Mouse (Mus musculus) CD4-positive naive resting alpha-beta T cell, adult 57 days (primary cell): ENCODE results near the gene Hist1h2bg. TPM values are rescaled to one million over a fixed set of nuclear protein-coding genes. Genes with fewer than 3 reads are reported as not detected.

Source experiments
- total RNA-seq: library from RNA; stranded (reverse); gene quantifications from one replicate; pipeline ENCODE4 v1.2.4, GENCODE M21; 2023

Gene Hist1h2bg
- total RNA-seq, 1 experiment from 2014 or later = 132 TPM

Other genes with a start within 250 kb of the Hist1h2bg start
- gene Zfp322a, start 202.2 kb upstream of the Hist1h2bg start, total RNA-seq = 19.2 TPM
- gene Abt1, start 147.5 kb upstream of the Hist1h2bg start, total RNA-seq = 18.1 TPM
- not detected for gene Btn1a1, start 105.5 kb upstream of the Hist1h2bg start, total RNA-seq
- gene Btn2a2, start 82.5 kb upstream of the Hist1h2bg start, total RNA-seq = not detected
- gene Hist1h4h, start 40.3 kb upstream of the Hist1h2bg start, total RNA-seq = 194 TPM
- 10.1 TPM for gene Hist1h2af, start 37.5 kb upstream of the Hist1h2bg start, total RNA-seq
- gene Hist1h3g, start 36.0 kb upstream of the Hist1h2bg start, total RNA-seq = not detected
- gene Hist1h2bh, start 28.0 kb upstream of the Hist1h2bg start, total RNA-seq = 4.1 TPM
- gene Hist1h3f, start 27.3 kb upstream of the Hist1h2bg start, total RNA-seq = 49.5 TPM
- 34.0 TPM for gene Hist1h4f, start 19.7 kb upstream of the Hist1h2bg start, total RNA-seq
- gene Hist1h1d, start 18.1 kb upstream of the Hist1h2bg start, total RNA-seq = 5.9 TPM
- gene Hist1h3e, start 9.0 kb upstream of the Hist1h2bg start, total RNA-seq = 112 TPM
- gene Hist1h2ae, start 176 bp upstream of the Hist1h2bg start, total RNA-seq = 7.7 TPM
- gene Hist1h2bf, start 2.8 kb downstream of the Hist1h2bg start, total RNA-seq = 76.2 TPM
- 2.4 TPM for gene Hist1h2ad, start 3.0 kb downstream of the Hist1h2bg start, total RNA-seq
- 2.3 TPM for gene Hist1h3d, start 4.4 kb downstream of the Hist1h2bg start, total RNA-seq
- 124 TPM for gene Hist1h4d, start 10.2 kb downstream of the Hist1h2bg start, total RNA-seq
- 10.8 TPM for gene Hist1h2be, start 49.7 kb downstream of the Hist1h2bg start, total RNA-seq
- gene Hist1h1e, start 51.2 kb downstream of the Hist1h2bg start, total RNA-seq = 135 TPM
- gene Hist1h2ac, start 112.6 kb downstream of the Hist1h2bg start, total RNA-seq = 8.0 TPM
- 12.8 TPM for gene Hist1h2bc, start 112.8 kb downstream of the Hist1h2bg start, total RNA-seq
- not detected for gene Hist1h1t, start 124.4 kb downstream of the Hist1h2bg start, total RNA-seq
- gene Hist1h4c, start 127.1 kb downstream of the Hist1h2bg start, total RNA-seq = 109 TPM
- 4.6 TPM for gene Hfe, start 139.5 kb downstream of the Hist1h2bg start, total RNA-seq
- 627 TPM for gene Hist1h1c, start 167.4 kb downstream of the Hist1h2bg start, total RNA-seq
- 6.9 TPM for gene Hist1h3c, start 174.2 kb downstream of the Hist1h2bg start, total RNA-seq
- gene Hist1h2bb, start 175.3 kb downstream of the Hist1h2bg start, total RNA-seq = 12.3 TPM
- 12.8 TPM for gene Hist1h2ab, start 179.7 kb downstream of the Hist1h2bg start, total RNA-seq
- gene Hist1h3b, start 180.9 kb downstream of the Hist1h2bg start, total RNA-seq = 15.6 TPM
- 29.3 TPM for gene Hist1h4b, start 185.6 kb downstream of the Hist1h2bg start, total RNA-seq
- 93.4 TPM for gene Hist1h4a, start 189.8 kb downstream of the Hist1h2bg start, total RNA-seq
- 100 TPM for gene Hist1h3a, start 191.0 kb downstream of the Hist1h2bg start, total RNA-seq
- gene Hist1h1a, start 192.3 kb downstream of the Hist1h2bg start, total RNA-seq = 22.0 TPM
- not detected for gene Trim38, start 198.5 kb downstream of the Hist1h2bg start, total RNA-seq
- gene Slc17a2, start 235.6 kb downstream of the Hist1h2bg start, total RNA-seq = not detected